Mouse (Mus musculus) embryonic facial prominence, embryonic 11.5 days (tissue): Measurements from ENCODE around the gene Lcn6. TPM values are rescaled to one million over a fixed set of nuclear protein-coding genes. Genes with fewer than 3 reads are reported as not detected.

Source experiments
- ATAC-seq: fragments of 200-750 bp; cut with Nextera tagmentation; replicated peaks from 2 replicates; pipeline ENCODE4 v1.8.0; 2017; ENCODE audit warnings: low read depth; ENCODE audit not compliant: insufficient number of reproducible peaks, low FRiP score, low TSS enrichment
- DNase-seq: peaks from one replicate; pipeline ENCODE4 v3.0.0-alpha.2; 2015; ENCODE audit warnings: low spot score
- H3K27ac ChIP-seq: fragments of 300-500 bp; sonication (generic); replicated peaks from 2 replicates; pipeline ENCODE4 v1.5.1; 2014; ENCODE audit warnings: mild to moderate bottlenecking, low read depth, low read length, control low read depth
- H3K27me3 ChIP-seq: fragments of 300-500 bp; sonication (generic); 2 replicates; pipeline ENCODE4 v1.6.1; 2014; ENCODE audit warnings: mild to moderate bottlenecking, low read length, moderate library complexity, mixed read lengths; ENCODE audit not compliant: control insufficient read depth, insufficient read depth
- H3K36me3 ChIP-seq: fragments of 300-500 bp; sonication (generic); replicated peaks from 2 replicates; pipeline ENCODE4 v1.6.1; 2014; ENCODE audit warnings: low read depth, mild to moderate bottlenecking, low read length, moderate library complexity, mixed read lengths; ENCODE audit not compliant: control insufficient read depth, insufficient read depth
- H3K4me1 ChIP-seq: fragments of 300-500 bp; sonication (generic); 2 replicates; pipeline ENCODE4 v1.6.1; 2014; ENCODE audit warnings: low read length, mixed read lengths; ENCODE audit not compliant: control insufficient read depth, insufficient read depth
- H3K4me2 ChIP-seq: fragments of 300-500 bp; sonication (generic); 2 replicates; pipeline ENCODE4 v1.6.1; 2014; ENCODE audit warnings: low read depth, mild to moderate bottlenecking, control low read depth, low read length, moderate library complexity
- H3K4me3 ChIP-seq: fragments of 300-500 bp; sonication (generic); 2 replicates; pipeline ENCODE4 v1.5.1; 2014; ENCODE audit warnings: low read depth, low read length, control low read depth
- H3K9ac ChIP-seq: fragments of 300-500 bp; sonication (generic); replicated peaks from 2 replicates; pipeline ENCODE4 v1.6.1; 2014; ENCODE audit warnings: mild to moderate bottlenecking, control low read depth, low read length
- H3K9me3 ChIP-seq: fragments of 300-500 bp; sonication (generic); replicated peaks from 2 replicates; pipeline ENCODE4 v1.6.1; 2016; ENCODE audit warnings: mild to moderate bottlenecking, low read length, inconsistent platforms, mixed read lengths; ENCODE audit not compliant: control insufficient read depth
- WGBS: fragments of 180-500 bp; shearing (Covaris S2); extraction: QIAGEN DNeasy Blood & Tissue Kit; methylation state at CpG from one replicate; pipeline ENCODE4 v1.1.7; 2014; 5-methylcytosine and 5-hydroxymethylcytosine counted together
- polyA plus RNA-seq: library from polyadenylated mRNA; unstranded; fragments of >200 nt; fragmentation: Nextera tagmentation; extraction: Ambion mirVana; gene quantifications from 2 replicates; pipeline ENCODE4 v1.2.1, GENCODE M21; 2014

The Lcn6 gene
- not detected in 2 replicates for polyA plus RNA-seq

GRCm38 (mm10) chr2:25676486-25676885, at the start of gene Lcn6:
TSS of gene Lcn6 (plus strand) at chr2:25676786.
- Histone ChIP-seq H3K27ac (no peak within 1 kb of the TSS), H3K9me3 (no peaks in the 10 kb centered on the region), H3K36me3 (no peaks in the 10 kb centered on the region), H3K27me3 (no peaks in the 10 kb centered on the region), H3K4me2 (no peak within 1 kb of the TSS), H3K4me1 (no peaks in the 10 kb centered on the region), H3K4me3 (no peak within 1 kb of the TSS), H3K9ac (no peak within 1 kb of the TSS)
- no peak for ATAC-seq
- WGBS = 91% methylated on average over 3 of the region's 3 CpGs
- DNase-seq = no peak

GRCm38 (mm10) chr2:25627811-25628210, 48.8 kb upstream of the Lcn6 start, which contains the start of gene Fcna:
TSS of gene Fcna (minus strand) at chr2:25628030.
- no peak within 1 kb of the TSS for H3K4me2 ChIP-seq

GRCm38 (mm10) chr2:25628738-25629137, 47.8 kb upstream of the Lcn6 start:
- no peaks in the 10 kb centered on the region for H3K4me1 ChIP-seq
- H3K4me3 ChIP-seq = no peak overlapping the region
- DNase-seq (no peak), ATAC-seq (no peak)
- H3K9ac ChIP-seq = no peak overlapping the region
- H3K36me3 ChIP-seq = no peaks in the 10 kb centered on the region
- H3K9me3 ChIP-seq = no peaks in the 10 kb centered on the region
- no peak overlapping the region for H3K4me2 ChIP-seq
- WGBS = 38% methylated on average over 3 of the region's 4 CpGs
- no peaks in the 10 kb centered on the region for H3K27me3 ChIP-seq
- H3K27ac ChIP-seq = no peak overlapping the region

More at GRCm38 (mm10) chr2:25627811-25628210, 48.8 kb upstream of the Lcn6 start, which contains the start of gene Fcna:
- H3K36me3 ChIP-seq = no peaks in the 10 kb centered on the region
- H3K27ac ChIP-seq = no peak within 1 kb of the TSS
- whole genome bisulfite sequencing = 80% methylated on average over 6 of the region's 6 CpGs
- DNase-seq = no peak
- H3K4me1 ChIP-seq = no peaks in the 10 kb centered on the region
- no peak for ATAC-seq
- no peaks in the 10 kb centered on the region for H3K9me3 ChIP-seq
- H3K9ac ChIP-seq = no peak within 1 kb of the TSS
- no peaks in the 10 kb centered on the region for H3K27me3 ChIP-seq
- no peak within 1 kb of the TSS for H3K4me3 ChIP-seq

- H3K9ac ChIP-seq = no peak overlapping the region
- no peaks in the 10 kb centered on the region for H3K27me3 ChIP-seq
- no peak overlapping the region for H3K4me3 ChIP-seq
- DNase-seq (no peak), ATAC-seq (no peak)
- no peak overlapping the region for H3K27ac ChIP-seq
- no peaks in the 10 kb centered on the region for H3K36me3 ChIP-seq
- no peaks in the 10 kb centered on the region for H3K4me1 ChIP-seq
- no peaks in the 10 kb centered on the region for H3K9me3 ChIP-seq
- no peak overlapping the region for H3K4me2 ChIP-seq
- 73% methylated on average over 3 of the region's 3 CpGs for WGBS
These were observed 43.0 kb upstream of the Lcn6 start for GRCm38 (mm10) chr2:25633616-25634015.

GRCm38 (mm10) chr2:25634046-25634445, 42.5 kb upstream of the Lcn6 start:
- no peak overlapping the region for H3K4me3 ChIP-seq
- H3K4me2 ChIP-seq = no peak overlapping the region
- H3K36me3 ChIP-seq = no peaks in the 10 kb centered on the region
- no peaks in the 10 kb centered on the region for H3K27me3 ChIP-seq
- H3K9me3 ChIP-seq = no peaks in the 10 kb centered on the region
- no peak overlapping the region for H3K9ac ChIP-seq
- ATAC-seq = no peak
- no peaks in the 10 kb centered on the region for H3K4me1 ChIP-seq
- DNase-seq = no peak
- 14% methylated on average over 1 of the region's 1 CpGs for WGBS
- no peak overlapping the region for H3K27ac ChIP-seq

GRCm38 (mm10) chr2:25639890-25640289, 36.7 kb upstream of the Lcn6 start:
- H3K9ac ChIP-seq = no peak overlapping the region

GRCm38 (mm10) chr2:25652902-25653301, 23.7 kb upstream of the Lcn6 start, which contains the start of gene Lcn8:
TSS of gene Lcn8 (plus strand) at chr2:25653120.
- no peak within 1 kb of the TSS for H3K9ac ChIP-seq
- no peak for ATAC-seq
- H3K27me3 ChIP-seq = no peaks in the 10 kb centered on the region
- no peak within 1 kb of the TSS for H3K4me2 ChIP-seq
- H3K27ac ChIP-seq = no peak within 1 kb of the TSS
- no peak within 1 kb of the TSS for H3K4me3 ChIP-seq
- WGBS = 78% methylated on average over 2 of the region's 2 CpGs
- H3K4me1 ChIP-seq = no peaks in the 10 kb centered on the region
- H3K9me3 ChIP-seq = no peaks in the 10 kb centered on the region
- no peaks in the 10 kb centered on the region for H3K36me3 ChIP-seq
- DNase-seq = no peak

More at GRCm38 (mm10) chr2:25639890-25640289, 36.7 kb upstream of the Lcn6 start:
- Histone ChIP-seq H3K4me2 (no peak overlapping the region), H3K4me3 (no peak overlapping the region), H3K4me1 (no peaks in the 10 kb centered on the region), H3K27me3 (no peaks in the 10 kb centered on the region), H3K9me3 (no peaks in the 10 kb centered on the region), H3K27ac (no peak overlapping the region), H3K36me3 (no peaks in the 10 kb centered on the region)
- 15% methylated on average over 6 of the region's 6 CpGs for whole genome bisulfite sequencing
- peak; percentile 68 for DNase-seq
- no peak for ATAC-seq

- Histone ChIP-seq H3K9ac (no peak overlapping the region), H3K4me2 (no peak overlapping the region), H3K9me3 (no peaks in the 10 kb centered on the region), H3K4me1 (no peaks in the 10 kb centered on the region), H3K36me3 (no peaks in the 10 kb centered on the region), H3K27ac (no peak overlapping the region), H3K4me3 (no peak overlapping the region), H3K27me3 (no peaks in the 10 kb centered on the region)
- 50% methylated on average over 1 of the region's 1 CpGs for whole genome bisulfite sequencing
- ATAC-seq = no peak
- peak; percentile 24 for DNase-seq
These were observed 22.1 kb upstream of the Lcn6 start for GRCm38 (mm10) chr2:25654502-25654901.
